Mouse (Mus musculus) kidney, embryonic 14.5 days (tissue): Measurements from ENCODE around the gene Crkl. TPM values are rescaled to one million over a fixed set of nuclear protein-coding genes. Genes with fewer than 3 reads are reported as not detected.

Source experiments
- ATAC-seq: fragments of 200-750 bp; cut with Nextera tagmentation; 2 replicates; pipeline ENCODE4 v1.8.0; 2017; ENCODE audit warnings: moderate number of reproducible peaks, mild to moderate bottlenecking, moderate TSS enrichment, moderate library complexity; ENCODE audit not compliant: low FRiP score, low TSS enrichment
- H3K27ac ChIP-seq: fragments of 300-500 bp; sonication (generic); 2 replicates; pipeline ENCODE4 v1.5.1; 2014; ENCODE audit warnings: low read depth, mild to moderate bottlenecking, low read length, moderate library complexity, mixed read lengths
- H3K27me3 ChIP-seq: fragments of 300-500 bp; sonication (generic); 2 replicates; pipeline ENCODE4 v1.6.1; 2014; ENCODE audit warnings: mild to moderate bottlenecking, low read length; ENCODE audit not compliant: control insufficient read depth, insufficient read depth
- H3K36me3 ChIP-seq: fragments of 300-500 bp; sonication (generic); 2 replicates; pipeline ENCODE4 v1.6.1; 2014; ENCODE audit warnings: low read length, mixed read lengths; ENCODE audit not compliant: control insufficient read depth, insufficient read depth
- H3K4me1 ChIP-seq: fragments of 300-500 bp; sonication (generic); 2 replicates; pipeline ENCODE4 v1.6.1; 2014; ENCODE audit warnings: low read length, mixed read lengths; ENCODE audit not compliant: control insufficient read depth, insufficient read depth
- H3K4me2 ChIP-seq: fragments of 300-500 bp; sonication (generic); replicated peaks from 2 replicates; pipeline ENCODE4 v1.6.1; 2014; ENCODE audit warnings: low read depth, mild to moderate bottlenecking, low read length
- H3K4me3 ChIP-seq: fragments of 300-500 bp; sonication (generic); 2 replicates; pipeline ENCODE4 v1.5.1; 2014; ENCODE audit warnings: mild to moderate bottlenecking, low read length
- H3K9ac ChIP-seq: fragments of 300-500 bp; sonication (generic); 2 replicates; pipeline ENCODE4 v1.6.1; 2014; ENCODE audit warnings: low read depth, mild to moderate bottlenecking, low read length, moderate library complexity
- H3K9me3 ChIP-seq: fragments of 300-500 bp; sonication (generic); 2 replicates; pipeline ENCODE4 v1.6.1; 2016; ENCODE audit warnings: low read length; ENCODE audit not compliant: control insufficient read depth
- WGBS: fragments of 180-500 bp; shearing (Covaris S2); extraction: QIAGEN DNeasy Blood & Tissue Kit; methylation state at CpG from one replicate; pipeline ENCODE4 v1.1.7; 2014; 5-methylcytosine and 5-hydroxymethylcytosine counted together
- polyA plus RNA-seq: library from polyadenylated mRNA; unstranded; fragments of >200 nt; fragmentation: Nextera tagmentation; extraction: Ambion mirVana; gene quantifications from 2 replicates; pipeline ENCODE4 v1.2.1, GENCODE M21; 2014

Crkl gene
- polyA plus RNA-seq, 1 experiment from 2014 or later: 77.9 TPM

DNA sequence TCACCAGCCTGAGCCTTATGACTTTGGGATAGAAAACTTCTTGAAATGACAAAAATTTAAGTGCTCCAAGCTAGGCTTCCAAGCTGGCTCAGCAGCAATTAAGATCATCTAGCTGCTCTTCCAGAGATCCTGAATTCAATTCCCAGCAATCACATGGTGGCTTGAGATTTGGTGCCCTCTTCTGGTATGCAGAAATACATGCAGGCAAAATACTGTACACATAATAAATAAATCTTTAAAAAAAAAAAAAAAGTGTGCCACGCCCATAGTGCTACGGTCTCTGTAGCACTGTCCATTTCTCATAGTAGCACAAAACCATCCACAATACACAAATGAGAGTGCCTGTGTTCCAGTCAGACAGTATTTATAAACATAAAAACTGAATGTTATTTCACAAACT is 19.2 kb upstream of the Crkl start:
- no peak overlapping the region for H3K4me3 ChIP-seq
- peaks cover 5% of the 10 kb centered on the region; the same call in 1 of the 2 replicates for H3K36me3 ChIP-seq
- no peaks in the 10 kb centered on the region for H3K4me1 ChIP-seq
- no peaks in the 10 kb centered on the region for H3K27me3 ChIP-seq
- no peak overlapping the region for H3K9ac ChIP-seq
- WGBS: 67% methylated on average over 2 of the region's 2 CpGs
- no peak overlapping the region for H3K27ac ChIP-seq
- no peak for ATAC-seq
- H3K4me2 ChIP-seq: no peak overlapping the region
- H3K9me3 ChIP-seq: no peaks in the 10 kb centered on the region

DNA sequence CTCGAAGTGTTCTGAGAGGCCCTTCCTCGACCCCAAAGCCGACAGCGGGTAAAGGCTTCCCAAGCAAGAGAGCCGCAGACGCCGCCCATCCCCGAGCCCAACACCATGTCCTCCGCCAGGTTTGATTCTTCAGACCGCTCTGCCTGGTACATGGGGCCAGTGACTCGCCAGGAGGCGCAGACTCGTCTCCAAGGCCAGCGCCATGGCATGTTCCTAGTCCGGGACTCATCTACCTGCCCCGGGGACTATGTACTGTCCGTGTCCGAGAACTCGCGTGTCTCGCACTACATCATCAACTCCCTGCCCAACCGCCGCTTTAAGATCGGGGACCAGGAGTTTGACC is 557 bp downstream of the Crkl start:
- under 1% methylated on average over 24 of the region's 24 CpGs for WGBS
- Histone ChIP-seq H3K36me3 (peaks cover 15% of the 10 kb centered on the region), H3K4me1 (peaks cover 17% of the 10 kb centered on the region), H3K27me3 (no peaks in the 10 kb centered on the region), H3K9ac (peak overlapping the region; percentile 97), H3K9me3 (no peaks in the 10 kb centered on the region), H3K27ac (peak overlapping the region; percentile 98), H3K4me2 (peak overlapping the region; percentile 79), H3K4me3 (peak overlapping the region; percentile 99)
- peak; percentile 37 for ATAC-seq

DNA sequence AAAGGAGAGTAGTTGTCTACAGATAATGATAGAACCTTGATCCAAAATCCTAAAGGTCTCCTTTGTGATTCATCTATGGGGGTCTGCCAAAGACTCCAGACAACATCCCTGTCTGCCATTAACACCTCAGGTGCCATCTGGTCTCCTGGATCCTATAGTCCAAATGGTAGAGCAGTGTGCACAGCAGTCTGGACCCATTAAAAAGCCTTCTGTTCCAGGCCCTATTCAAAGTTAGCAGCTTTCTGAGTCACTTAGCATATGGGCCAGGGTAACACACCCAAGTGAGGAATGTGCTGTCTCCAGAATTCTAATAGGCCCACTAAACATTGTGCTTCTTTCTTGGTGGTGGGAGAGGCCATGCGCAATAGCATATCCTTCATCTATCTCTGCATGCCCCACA is 5.1 kb downstream of the Crkl start:
- no peak overlapping the region for H3K4me3 ChIP-seq
- H3K9me3 ChIP-seq: no peaks in the 10 kb centered on the region
- peaks cover 30% of the 10 kb centered on the region for H3K36me3 ChIP-seq
- H3K27ac ChIP-seq: no peak overlapping the region
- WGBS: 83% methylated on average over 1 of the region's 1 CpGs
- no peaks in the 10 kb centered on the region for H3K27me3 ChIP-seq
- ATAC-seq: no peak
- H3K9ac ChIP-seq: no peak overlapping the region
- H3K4me2 ChIP-seq: no peak overlapping the region
- peaks cover 17% of the 10 kb centered on the region for H3K4me1 ChIP-seq

DNA sequence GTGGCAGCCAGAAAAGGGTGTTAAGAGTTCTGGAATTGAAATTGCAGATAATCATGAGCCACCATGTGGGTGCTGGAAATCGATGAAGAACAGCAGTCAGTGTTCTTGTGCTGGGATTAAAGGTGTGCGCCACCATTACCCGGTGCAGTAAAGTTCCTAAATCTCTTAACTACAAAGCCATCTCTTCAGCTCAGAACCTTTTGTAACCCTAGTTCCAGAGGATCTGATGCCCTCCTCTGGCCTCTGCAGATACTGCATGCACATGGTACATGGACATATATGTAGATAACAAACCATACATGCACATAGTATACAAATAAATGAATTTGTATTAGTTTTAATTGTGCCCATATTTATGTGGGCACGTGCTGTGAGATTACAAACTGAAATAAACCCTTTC is 8.5 kb downstream of the Crkl start:
- peaks cover 36% of the 10 kb centered on the region for H3K36me3 ChIP-seq
- H3K4me2 ChIP-seq: no peak overlapping the region
- WGBS: 95% methylated on average over 4 of the region's 4 CpGs
- H3K4me3 ChIP-seq: no peak overlapping the region
- H3K9me3 ChIP-seq: no peaks in the 10 kb centered on the region
- no peaks in the 10 kb centered on the region for H3K27me3 ChIP-seq
- H3K9ac ChIP-seq: no peak overlapping the region
- H3K27ac ChIP-seq: no peak overlapping the region
- ATAC-seq: no peak
- H3K4me1 ChIP-seq: peaks cover 4% of the 10 kb centered on the region

DNA sequence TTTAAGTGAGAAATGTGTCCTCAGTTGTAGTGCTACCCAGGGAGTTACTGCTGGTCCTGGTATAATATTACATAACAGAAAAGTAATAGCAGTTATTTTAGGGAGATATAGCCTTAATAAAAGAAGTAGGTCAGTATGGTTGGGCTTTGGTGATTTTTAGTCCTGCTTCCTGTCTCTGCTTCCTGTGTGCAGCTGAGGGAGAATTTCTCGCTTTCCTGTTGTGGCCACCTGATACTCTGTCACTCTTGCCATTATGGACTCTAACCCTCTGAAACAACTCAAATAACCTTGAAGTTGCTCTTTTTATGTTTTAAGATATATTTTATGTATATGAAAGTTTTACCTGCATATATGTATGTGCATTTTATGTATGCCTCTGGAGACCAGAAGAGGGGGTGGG is 9.8 kb downstream of the Crkl start:
- no peaks in the 10 kb centered on the region for H3K9me3 ChIP-seq
- peaks cover 27% of the 10 kb centered on the region for H3K36me3 ChIP-seq
- ATAC-seq: no peak
- H3K27ac ChIP-seq: no peak overlapping the region
- WGBS: 88% methylated on average over 1 of the region's 1 CpGs
- no peak overlapping the region for H3K4me3 ChIP-seq
- H3K9ac ChIP-seq: no peak overlapping the region
- no peaks in the 10 kb centered on the region for H3K27me3 ChIP-seq
- no peaks in the 10 kb centered on the region for H3K4me1 ChIP-seq
- no peak overlapping the region for H3K4me2 ChIP-seq

DNA sequence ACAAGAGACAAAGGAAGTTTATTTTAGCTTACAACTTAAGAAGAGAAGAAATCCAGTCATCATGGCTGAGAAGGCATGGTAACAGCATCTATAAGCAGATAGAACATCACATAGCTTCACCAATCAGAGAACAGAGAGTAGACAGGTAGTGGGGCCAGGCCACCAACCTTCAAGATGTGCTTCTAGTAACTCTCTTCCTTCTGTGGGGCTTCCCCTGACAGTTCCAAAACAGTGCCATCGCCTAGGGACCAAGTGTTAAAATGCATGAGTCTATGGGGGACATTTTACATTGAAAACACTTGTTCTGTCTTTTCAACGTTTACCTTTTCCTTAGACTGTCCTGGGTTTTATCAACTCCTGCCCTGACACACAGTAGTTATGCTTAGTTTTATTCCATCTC is 11.4 kb downstream of the Crkl start:
- Histone ChIP-seq H3K27me3 (no peaks in the 10 kb centered on the region), H3K4me1 (no peaks in the 10 kb centered on the region), H3K36me3 (peaks cover 20% of the 10 kb centered on the region; the same call in 1 of the 2 replicates), H3K4me2 (no peak overlapping the region), H3K9me3 (no peaks in the 10 kb centered on the region), H3K4me3 (no peak overlapping the region), H3K9ac (no peak overlapping the region), H3K27ac (no peak overlapping the region)
- no peak for ATAC-seq
- 87% methylated on average over 2 of the region's 2 CpGs for WGBS

DNA sequence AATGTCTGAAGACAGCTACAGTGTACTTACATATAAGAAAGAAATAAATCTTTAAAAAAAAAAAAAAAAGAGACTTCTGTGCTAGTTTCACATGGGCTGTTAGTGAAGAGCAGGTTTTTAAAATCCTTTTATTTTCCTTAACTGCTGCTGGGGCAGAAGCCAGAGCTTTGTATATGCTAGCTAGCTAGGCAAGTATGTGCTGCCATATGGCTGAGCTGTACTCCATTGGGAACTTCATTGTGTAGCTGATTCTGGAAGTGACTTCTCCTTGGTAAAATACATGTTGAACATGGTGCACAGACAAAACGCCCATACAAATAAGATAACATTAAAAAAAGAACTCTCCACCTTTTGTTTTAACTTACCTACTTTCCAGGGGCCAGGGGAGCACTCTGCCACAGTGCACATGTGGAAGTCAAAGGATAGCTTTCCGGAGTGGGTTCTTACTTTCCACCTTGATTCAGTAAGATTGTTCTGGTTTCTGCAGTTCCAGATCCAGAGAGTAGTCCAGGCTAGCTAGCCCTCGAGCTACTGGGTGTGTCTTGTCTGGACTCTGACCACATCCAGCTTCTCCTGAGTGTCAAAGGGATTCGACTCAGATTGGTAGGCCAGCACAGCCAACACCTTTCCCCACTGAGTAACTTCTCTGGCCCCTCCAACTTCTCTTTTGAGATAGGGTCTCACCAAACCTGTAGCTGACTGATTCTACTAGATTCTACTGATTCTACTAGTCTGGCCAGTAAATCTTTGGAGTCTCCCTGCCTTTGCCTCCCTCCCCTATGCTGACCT is 15.3 kb downstream of the Crkl start:
- H3K4me1 ChIP-seq: no peaks in the 10 kb centered on the region
- no peak for ATAC-seq
- peaks cover 37% of the 10 kb centered on the region for H3K36me3 ChIP-seq
- H3K4me3 ChIP-seq: no peak overlapping the region
- H3K27ac ChIP-seq: no peak overlapping the region
- H3K9ac ChIP-seq: no peak overlapping the region
- H3K9me3 ChIP-seq: no peaks in the 10 kb centered on the region
- 86% methylated on average over 4 of the region's 4 CpGs for WGBS
- no peak overlapping the region for H3K4me2 ChIP-seq
- no peaks in the 10 kb centered on the region for H3K27me3 ChIP-seq

- Histone ChIP-seq H3K36me3 (peaks cover 46% of the 10 kb centered on the region), H3K9ac (no peak overlapping the region)
- ATAC-seq: no peak
Observed at GRCm38 (mm10) chr16:17472498-17472897, 20.7 kb downstream of the Crkl start.

GRCm38 (mm10) chr16:17474091-17474490 is 22.3 kb downstream of the Crkl start:
- peaks cover 47% of the 10 kb centered on the region for H3K36me3 ChIP-seq
- no peak overlapping the region for H3K9ac ChIP-seq
- no peaks in the 10 kb centered on the region for H3K9me3 ChIP-seq
- H3K4me2 ChIP-seq: no peak overlapping the region
- no peak for ATAC-seq
- H3K4me3 ChIP-seq: no peak overlapping the region
- H3K4me1 ChIP-seq: 0 out of 2 replicates have a peak, but pooled peaks cover 3% of the 10 kb centered on the region
- H3K27ac ChIP-seq: no peak overlapping the region
- no peaks in the 10 kb centered on the region for H3K27me3 ChIP-seq

More at GRCm38 (mm10) chr16:17472498-17472897, 20.7 kb downstream of the Crkl start:
- no peak overlapping the region for H3K27ac ChIP-seq
- H3K27me3 ChIP-seq: no peaks in the 10 kb centered on the region
- H3K4me2 ChIP-seq: no peak overlapping the region
- no peaks in the 10 kb centered on the region for H3K4me1 ChIP-seq
- H3K9me3 ChIP-seq: no peaks in the 10 kb centered on the region
- no peak overlapping the region for H3K4me3 ChIP-seq
- WGBS: 88% methylated on average over 6 of the region's 6 CpGs
